10 mouse cellular contexts compared by ENCODE assay signal in genomic region chr1:64193150-64193838, GRCm38 (mm10).
DNase-seq lines count a peak whose midpoint lies in the region; ATAC-seq and TF ChIP-seq lines count a peak whose summit lies in the region.
"Had no signal": no experiment of that assay in that cellular context is flagged by ENCODE, and none has a peak within 500 bp of the region (broad histone marks: within the 10 kb centered on the region; RNA-seq: fewer than 3 reads in every experiment).

No protein-coding gene starts in this region.

- no peaks in the 10 kb centered on the region for H3K27me3 ChIP-seq in heart, embryonic 15.5 days
- no peaks in the 10 kb centered on the region for H3K27me3 ChIP-seq in heart, embryonic 11.5 days (ENCODE audit: control insufficient read depth, insufficient read depth, low read length)
- H3K27me3 ChIP-seq in thymus, adult 2 months (ENCODE audit: control insufficient read depth, insufficient read depth, low read length) = no peaks in the 10 kb centered on the region
- no peaks in the 10 kb centered on the region for H3K27me3 ChIP-seq in splenic B cell, adult 2 months (ENCODE audit: control insufficient read depth, insufficient read depth, low read length, poor library complexity, severe bottlenecking)
- H3K27me3 ChIP-seq: lung, embryonic 15.5 days had no signal

- peak; percentile 8 for DNase-seq in thymus, postnatal 14 days
- DNase-seq in thymus, adult 2 months = no peak
- peak; percentile 56 for DNase-seq in kidney, adult 18-20 months
- peak; percentile 57 for DNase-seq in splenic B cell, adult 2 months (ENCODE audit: low read depth, low spot score)
- no peak for DNase-seq in urinary bladder, adult 2 months (ENCODE audit: low spot score)
- no peak for DNase-seq in heart, postnatal 36 days

- no peak for ATAC-seq in heart, embryonic 15.5 days (replicated peaks; ENCODE audit: insufficient number of reproducible peaks, insufficient read depth, low FRiP score, low read depth)
- no peak for ATAC-seq in heart, embryonic 11.5 days (replicated peaks; ENCODE audit: insufficient number of reproducible peaks, low FRiP score, low TSS enrichment)

- no peaks in the 10 kb centered on the region for H3K36me3 ChIP-seq in heart, embryonic 15.5 days
- no peaks in the 10 kb centered on the region for H3K36me3 ChIP-seq in heart, embryonic 11.5 days (ENCODE audit: control insufficient read depth, insufficient read depth, low read length)
- H3K36me3 ChIP-seq in thymus, adult 2 months (ENCODE audit: control insufficient read depth, insufficient read depth, low read length) = no peaks in the 10 kb centered on the region
- no peaks in the 10 kb centered on the region for H3K36me3 ChIP-seq in splenic B cell, adult 2 months (ENCODE audit: control insufficient read depth, insufficient read depth, low read length, poor library complexity, severe bottlenecking)
- H3K36me3 ChIP-seq: G1E; lung, embryonic 15.5 days had no signal

- no peak for TF ChIP-seq CTCF in thymus, adult 2 months (IDR thresholded peaks at IDR 0.05; ENCODE audit: borderline replicate concordance, control insufficient read depth, extremely low read depth, insufficient read depth, low read length, poor library complexity)

- peaks cover 23% of the 10 kb centered on the region for H3K4me1 ChIP-seq in heart, embryonic 15.5 days (replicated peaks)
- H3K4me1 ChIP-seq in heart, embryonic 11.5 days (ENCODE audit: control insufficient read depth, insufficient read depth, low read length) = peaks cover 9% of the 10 kb centered on the region; the same call in 1 of the 2 replicates
- peaks cover 14% of the 10 kb centered on the region for H3K4me1 ChIP-seq in thymus, adult 2 months (replicated peaks; ENCODE audit: control insufficient read depth, insufficient read depth, low read length)

- peak overlapping the region; percentile 36; the same call in 1 of the 2 replicates for H3K27ac ChIP-seq in heart, embryonic 15.5 days
- H3K27ac ChIP-seq in heart, embryonic 11.5 days (ENCODE audit: low read depth, low read length) = no peak overlapping the region
- no peak overlapping the region for H3K27ac ChIP-seq in thymus, adult 2 months (ENCODE audit: control insufficient read depth, insufficient read depth, low read length)
- H3K27ac ChIP-seq: lung, embryonic 15.5 days had no signal

- H3K9me3 ChIP-seq in heart, embryonic 15.5 days (replicated peaks) = no peaks in the 10 kb centered on the region
- no peaks in the 10 kb centered on the region for H3K9me3 ChIP-seq in heart, embryonic 11.5 days (replicated peaks; ENCODE audit: control insufficient read depth, low read length)
- H3K9me3 ChIP-seq: G1E; lung, embryonic 15.5 days had no signal

- H3K4me2 ChIP-seq in heart, embryonic 15.5 days = no peak overlapping the region
- H3K4me2 ChIP-seq in heart, embryonic 11.5 days = no peak overlapping the region
- H3K4me2 ChIP-seq: lung, embryonic 15.5 days had no signal

- H3K9ac ChIP-seq in heart, embryonic 15.5 days = no peak overlapping the region
- H3K9ac ChIP-seq in heart, embryonic 11.5 days (ENCODE audit: low read depth, low read length) = no peak overlapping the region
- H3K9ac ChIP-seq: lung, embryonic 15.5 days had no signal

- WGBS in heart, embryonic 15.5 days = 68% methylated on average over 13 of the region's 13 CpGs
- WGBS in heart, embryonic 11.5 days (ENCODE audit: insufficient replicate concordance) = 71% methylated on average over 13 of the region's 13 CpGs
- 61% methylated on average over 13 of the region's 13 CpGs for WGBS in thymus, adult 2 months

- H3K4me3 ChIP-seq in heart, embryonic 15.5 days = no peak overlapping the region
- no peak overlapping the region for H3K4me3 ChIP-seq in heart, embryonic 11.5 days (ENCODE audit: low read depth, low read length)
- H3K4me3 ChIP-seq in thymus, adult 2 months (ENCODE audit: control insufficient read depth, insufficient read depth, low read length) = no peak overlapping the region
- H3K4me3 ChIP-seq: lung, embryonic 15.5 days had no signal

- no peak for TF ChIP-seq POLR2A in thymus, adult 2 months (IDR thresholded peaks at IDR 0.05; ENCODE audit: control insufficient read depth, extremely low read depth, insufficient read depth, low read length, poor library complexity)

- intact Hi-C loops in heart, postnatal 36 days (cut with DNase I) = no loop called here

Comparison
In these comparisons a context has a peak if more than half of its experiments do, and no peak if none do; other contexts are left out.
1. DNase-seq: peak in thymus, postnatal 14 days (single experiment), kidney, adult 18-20 months (single experiment) and splenic B cell, adult 2 months (single experiment); none in thymus, adult 2 months (single experiment), urinary bladder, adult 2 months (single experiment) and heart, postnatal 36 days (0 of 2).